Mouse (Mus musculus) thymus, adult 2 months (tissue): Measurements from ENCODE around the gene Lurap1.

Experiments
- CTCF ChIP-seq: fragments of 200-500 bp; IDR thresholded peaks from 2 replicates; pipeline ENCODE4 v1.5.1; 2012; ENCODE audit warnings: mild to moderate bottlenecking, control low read depth, low read length, moderate library complexity, borderline replicate concordance; ENCODE audit not compliant: control insufficient read depth, poor library complexity, insufficient read depth; ENCODE audit errors: extremely low read depth
- POLR2A ChIP-seq: fragments of 200-500 bp; IDR thresholded peaks from 2 replicates; pipeline ENCODE4 v1.6.1; 2012; ENCODE audit warnings: mild to moderate bottlenecking, low read length, control low read depth, moderate library complexity; ENCODE audit not compliant: control insufficient read depth, poor library complexity, insufficient read depth; ENCODE audit errors: extremely low read depth

GRCm38 (mm10) chr4:116159912-116160311 is 8.8 kb upstream of the Lurap1 start:
- no peak for TF ChIP-seq CTCF
- no peak for TF ChIP-seq POLR2A
